Mouse (Mus musculus) neural tube, embryonic 11.5 days (tissue): ENCODE results near the gene Fam172a. TPM values are rescaled to one million over a fixed set of nuclear protein-coding genes. Genes with fewer than 3 reads are reported as not detected.

Experiments
- ATAC-seq: fragments of 200-750 bp; cut with Nextera tagmentation; 2 replicates; pipeline ENCODE4 v1.8.0; 2017; ENCODE audit warnings: moderate number of reproducible peaks, mild to moderate bottlenecking, moderate TSS enrichment, moderate library complexity; ENCODE audit not compliant: insufficient read depth, low FRiP score, low TSS enrichment
- DNase-seq: peaks from one replicate; pipeline ENCODE4 v3.0.0-alpha.2; 2015; ENCODE audit warnings: low spot score
- H3K27ac ChIP-seq: fragments of 300-500 bp; sonication (generic); 2 replicates; pipeline ENCODE4 v1.5.1; 2014; ENCODE audit warnings: low read depth, mild to moderate bottlenecking, low read length
- H3K27me3 ChIP-seq: fragments of 300-500 bp; sonication (generic); 2 replicates; pipeline ENCODE4 v1.6.1; 2014; ENCODE audit warnings: mild to moderate bottlenecking, low read length, mixed read lengths; ENCODE audit not compliant: control insufficient read depth, insufficient read depth
- H3K36me3 ChIP-seq: fragments of 300-500 bp; sonication (generic); 2 replicates; pipeline ENCODE4 v1.6.1; 2014; ENCODE audit warnings: mild to moderate bottlenecking, low read length, moderate library complexity, mixed read lengths; ENCODE audit not compliant: control insufficient read depth, insufficient read depth
- H3K4me1 ChIP-seq: fragments of 300-500 bp; sonication (generic); 2 replicates; pipeline ENCODE4 v1.6.1; 2014; ENCODE audit warnings: low read length, mixed read lengths; ENCODE audit not compliant: control insufficient read depth, insufficient read depth
- H3K4me2 ChIP-seq: fragments of 300-500 bp; sonication (generic); 2 replicates; pipeline ENCODE4 v1.6.1; 2014; ENCODE audit warnings: low read depth, mild to moderate bottlenecking, moderate library complexity
- H3K4me3 ChIP-seq: fragments of 300-500 bp; sonication (generic); 2 replicates; pipeline ENCODE4 v1.5.1; 2014; ENCODE audit warnings: low read depth, low read length
- H3K9ac ChIP-seq: fragments of 300-500 bp; sonication (generic); 2 replicates; pipeline ENCODE4 v1.6.1; 2014; ENCODE audit warnings: mild to moderate bottlenecking, low read length
- H3K9me3 ChIP-seq: fragments of 300-500 bp; sonication (generic); 2 replicates; pipeline ENCODE4 v1.6.1; 2016; ENCODE audit warnings: low read length; ENCODE audit not compliant: control insufficient read depth
- WGBS: fragments of 180-500 bp; shearing (Covaris S2); extraction: QIAGEN DNeasy Blood & Tissue Kit; methylation state at CpG from one replicate; pipeline ENCODE4 v1.1.7; 2014; 5-methylcytosine and 5-hydroxymethylcytosine counted together
- polyA plus RNA-seq: library from polyadenylated mRNA; unstranded; fragments of >200 nt; fragmentation: Nextera tagmentation; extraction: Ambion mirVana; gene quantifications from 2 replicates; pipeline ENCODE4 v1.2.1, GENCODE M21; 2014

Fam172a gene
- polyA plus RNA-seq, 1 experiment from 2014 or later, result 38.4 TPM

DNA sequence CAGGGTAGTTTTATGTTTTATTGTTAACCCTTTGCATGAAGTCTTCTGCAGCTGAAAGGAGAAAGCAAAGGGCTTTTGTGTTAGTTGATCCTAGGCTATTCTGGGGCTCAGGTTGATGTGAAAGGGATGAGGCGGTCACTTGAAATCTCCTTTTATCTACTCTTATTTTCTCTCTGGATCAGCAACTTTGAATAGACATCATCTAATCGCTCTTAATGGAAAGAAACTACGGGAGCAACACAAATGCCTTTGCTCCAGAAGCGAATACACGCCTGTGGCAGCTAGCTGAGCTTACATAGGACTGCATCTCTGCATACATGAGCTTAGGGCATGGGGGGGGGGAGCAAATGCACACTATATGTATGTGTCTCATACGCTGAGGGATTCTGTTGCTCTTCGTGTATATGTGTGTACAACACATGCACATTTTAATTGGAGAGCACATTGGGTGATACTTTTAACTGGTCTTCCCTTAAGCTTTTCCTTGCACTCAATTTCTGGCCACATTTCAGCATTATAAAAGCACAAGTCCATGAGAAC, 505.1 kb downstream of the Fam172a start:
- no peak overlapping the region for H3K9ac ChIP-seq

DNA sequence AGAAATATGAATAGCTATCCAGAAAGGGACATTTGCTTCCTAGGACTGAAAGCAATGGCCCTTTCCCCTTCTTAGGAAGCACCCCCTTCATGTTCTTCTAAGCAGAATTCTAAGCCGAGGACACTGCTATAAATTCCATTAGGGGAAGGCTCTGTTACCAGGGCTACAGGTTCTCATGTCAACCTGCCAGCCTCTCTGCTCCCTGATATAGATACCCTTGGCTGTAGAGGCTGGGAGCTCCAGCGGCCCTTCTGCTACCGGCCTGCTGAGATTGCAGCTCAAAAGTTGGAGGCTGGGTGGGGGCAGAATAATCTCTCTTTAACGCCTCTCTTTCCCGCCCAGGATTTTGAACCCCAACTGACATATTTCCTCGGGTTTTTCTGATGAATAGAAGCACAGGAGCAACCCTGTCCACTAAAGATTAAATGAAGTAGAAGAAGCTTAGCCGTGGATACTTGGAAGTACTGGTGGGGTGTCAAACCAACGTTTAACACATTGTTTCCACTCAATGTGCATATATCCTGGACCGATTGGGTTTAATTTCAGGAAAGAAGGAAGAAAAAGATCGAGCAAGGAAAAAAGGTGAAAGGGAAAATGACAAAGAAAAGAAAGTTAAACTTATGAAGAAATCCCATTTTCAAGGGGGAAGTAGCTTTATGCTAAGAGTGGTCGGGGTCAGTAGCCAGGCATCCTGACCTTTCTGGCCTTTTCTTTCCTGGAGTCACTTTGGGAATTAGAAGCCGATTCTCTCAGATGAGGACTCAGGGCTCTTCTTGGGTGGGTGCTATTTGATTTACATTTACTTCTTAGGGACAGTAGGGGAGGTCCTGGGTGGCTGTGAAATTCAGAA, 506.2 kb downstream of the Fam172a start:
- Histone ChIP-seq H3K36me3 (no peaks in the 10 kb centered on the region), H3K4me1 (peaks cover 44% of the 10 kb centered on the region), H3K27ac (no peak overlapping the region; the same call in 1 of the 2 replicates), H3K27me3 (no peaks in the 10 kb centered on the region), H3K4me3 (no peak overlapping the region), H3K4me2 (peak overlapping the region; percentile 5; the same call in 1 of the 2 replicates), H3K9ac (no peak overlapping the region), H3K9me3 (no peaks in the 10 kb centered on the region)
- ATAC-seq, result no peak
- 5% methylated on average over 12 of the region's 12 CpGs for WGBS
- DNase-seq, result peak; percentile 45

More for the DNA sequence above, 505.1 kb downstream of the Fam172a start:
- Histone ChIP-seq H3K27ac (no peak overlapping the region), H3K4me1 (peaks cover 44% of the 10 kb centered on the region), H3K4me2 (peak overlapping the region; percentile 27), H3K36me3 (no peaks in the 10 kb centered on the region), H3K27me3 (no peaks in the 10 kb centered on the region), H3K9me3 (no peaks in the 10 kb centered on the region), H3K4me3 (0 out of 2 replicates have a peak overlapping the region, but pooled peaks have one; percentile 6)
- no peak for ATAC-seq
- DNase-seq, result peak; percentile 20
- 23% methylated on average over 7 of the region's 7 CpGs for WGBS

DNA sequence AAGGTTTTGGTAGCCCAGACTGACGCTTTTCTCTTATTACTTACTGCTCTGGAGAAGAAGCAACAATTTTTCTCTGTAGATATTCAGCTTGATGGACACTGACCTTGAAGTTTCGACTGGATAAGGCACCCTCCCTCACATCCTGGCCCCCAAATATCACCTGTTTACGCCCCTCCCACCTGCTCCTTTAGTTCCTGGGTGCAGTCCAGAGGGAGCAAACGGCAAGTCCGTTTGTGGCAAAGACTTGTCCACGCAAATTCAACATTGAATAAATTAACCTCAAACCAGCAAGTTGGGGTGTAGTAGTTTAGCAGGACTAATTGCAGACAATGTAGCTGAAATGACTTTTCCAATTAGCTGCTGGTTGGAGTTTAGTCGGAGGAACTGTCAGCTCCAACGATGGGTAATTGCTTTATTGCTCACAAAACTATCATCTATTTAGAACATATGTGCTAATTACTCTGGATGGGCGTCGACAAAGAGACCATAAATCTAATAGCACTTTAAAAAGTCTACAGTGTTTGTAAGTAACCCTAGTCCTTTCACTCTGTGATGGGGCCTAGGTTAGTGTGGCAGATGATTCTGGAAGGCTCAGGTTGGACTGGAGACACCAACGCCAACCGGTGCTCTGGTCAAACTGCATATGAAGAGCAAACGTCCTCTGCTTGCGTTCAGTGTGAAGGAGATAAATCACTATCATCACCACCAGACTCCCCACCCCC, 507.0 kb downstream of the Fam172a start:
- Histone ChIP-seq H3K4me1 (peaks cover 44% of the 10 kb centered on the region), H3K4me3 (no peak overlapping the region), H3K27me3 (no peaks in the 10 kb centered on the region), H3K9me3 (no peaks in the 10 kb centered on the region), H3K9ac (no peak overlapping the region; the same call in 1 of the 2 replicates), H3K4me2 (0 out of 2 replicates have a peak overlapping the region, but pooled peaks have one; percentile 2), H3K36me3 (no peaks in the 10 kb centered on the region), H3K27ac (no peak overlapping the region)
- WGBS, result 7% methylated on average over 14 of the region's 14 CpGs
- DNase-seq, result no peak
- ATAC-seq, result peak; percentile 36; the same call in 1 of the 2 replicates

DNA sequence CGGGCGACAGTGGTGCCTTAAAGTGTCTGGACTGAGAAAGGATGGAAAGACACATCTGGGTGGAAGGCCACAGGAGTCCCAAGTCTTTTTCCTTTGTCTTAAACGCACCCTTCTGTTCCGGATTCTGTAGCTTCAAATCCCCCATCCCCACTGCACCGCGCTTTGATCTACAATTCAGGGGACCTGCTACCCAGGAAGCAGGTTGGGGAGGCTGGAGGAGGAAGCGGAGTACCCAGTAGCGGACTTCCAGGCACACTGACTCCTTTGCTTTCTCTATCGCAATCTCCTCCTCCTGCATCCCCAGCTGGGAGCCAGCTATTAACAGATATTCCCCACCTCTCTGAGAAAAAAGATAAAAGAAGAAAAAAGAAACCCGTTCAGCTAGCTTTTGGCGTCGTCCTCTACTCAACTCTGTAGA, 507.8 kb downstream of the Fam172a start:
- DNase-seq, result peak; percentile 60
- peaks cover 37% of the 10 kb centered on the region for H3K4me1 ChIP-seq
- peak; percentile 8; the same call in 1 of the 2 replicates for ATAC-seq
- peak overlapping the region; percentile 21; the same call in 1 of the 2 replicates for H3K27ac ChIP-seq
- H3K27me3 ChIP-seq, result no peaks in the 10 kb centered on the region
- H3K4me3 ChIP-seq, result peak overlapping the region; percentile 38
- no peaks in the 10 kb centered on the region for H3K9me3 ChIP-seq
- WGBS, result under 1% methylated on average over 12 of the region's 12 CpGs
- H3K9ac ChIP-seq, result peak overlapping the region; percentile 63
- H3K4me2 ChIP-seq, result peak overlapping the region; percentile 82
- no peaks in the 10 kb centered on the region for H3K36me3 ChIP-seq

DNA sequence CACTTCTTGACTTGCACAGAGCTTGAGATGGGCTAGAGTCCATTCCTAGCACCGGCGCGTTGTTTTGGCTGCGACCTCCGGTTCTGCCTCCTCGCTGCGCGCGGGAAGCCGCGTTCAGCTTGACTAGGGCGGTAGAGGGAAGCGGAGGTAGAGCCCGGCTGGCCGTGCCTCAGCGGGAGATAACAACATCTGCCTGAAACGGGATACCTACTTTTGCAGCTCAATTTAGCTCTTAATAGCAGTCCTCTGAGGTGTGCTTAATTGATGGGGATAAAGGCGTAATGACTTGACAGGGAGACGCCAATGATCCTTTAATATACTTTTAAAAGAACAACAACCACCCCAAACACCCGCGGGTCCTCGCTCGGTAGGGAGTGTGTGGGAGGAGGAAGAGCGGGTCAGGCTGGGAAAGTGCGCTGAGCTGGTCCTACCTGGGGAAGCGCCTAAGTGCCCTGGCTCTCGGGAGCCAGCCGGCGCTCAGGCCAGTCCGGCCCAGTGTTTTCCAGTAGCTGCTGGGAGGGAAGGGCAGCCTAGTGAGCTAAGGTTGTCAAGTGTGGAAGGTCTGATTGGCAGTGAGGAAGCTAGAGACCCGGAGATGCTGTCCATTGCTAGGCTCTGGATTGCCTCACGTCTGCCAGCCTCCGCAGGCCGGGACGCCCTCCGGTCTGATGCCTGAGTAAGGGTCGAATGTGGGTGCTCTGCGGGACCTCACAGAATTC, 508.4 kb downstream of the Fam172a start:
- ATAC-seq, result peak; percentile 41; the same call in 1 of the 2 replicates
- H3K9me3 ChIP-seq, result no peaks in the 10 kb centered on the region
- H3K27me3 ChIP-seq, result no peaks in the 10 kb centered on the region
- no peak overlapping the region; the same call in 1 of the 2 replicates for H3K27ac ChIP-seq
- H3K9ac ChIP-seq, result peak overlapping the region; percentile 63
- no peaks in the 10 kb centered on the region for H3K36me3 ChIP-seq
- WGBS, result under 1% methylated on average over 38 of the region's 38 CpGs
- peaks cover 36% of the 10 kb centered on the region for H3K4me1 ChIP-seq
- H3K4me2 ChIP-seq, result peak overlapping the region; percentile 82
- peak; percentile 72 for DNase-seq
- peak overlapping the region; percentile 38 for H3K4me3 ChIP-seq

DNA sequence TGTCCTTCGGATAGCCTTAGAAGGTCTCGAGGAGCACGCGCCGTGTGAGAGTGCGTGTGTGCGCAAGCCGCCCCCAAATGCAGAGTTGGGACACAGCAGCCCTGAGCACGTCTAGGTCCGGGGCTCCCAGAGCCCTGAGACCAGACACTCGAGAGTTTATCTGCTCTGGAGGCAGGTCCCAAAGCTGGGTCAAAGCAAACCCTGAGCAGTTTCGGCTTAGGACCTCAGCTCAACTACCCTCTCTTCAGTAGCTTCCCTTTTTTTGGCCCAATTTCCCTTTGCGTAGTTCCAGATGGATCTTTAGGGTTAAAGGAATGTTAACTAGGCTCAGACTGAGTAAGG, 508.9 kb downstream of the Fam172a start:
- DNase-seq, result no peak
- WGBS, result 7% methylated on average over 13 of the region's 13 CpGs
- peaks cover 34% of the 10 kb centered on the region for H3K4me1 ChIP-seq
- H3K27me3 ChIP-seq, result no peaks in the 10 kb centered on the region
- H3K36me3 ChIP-seq, result no peaks in the 10 kb centered on the region
- 0 out of 2 replicates have a peak, but pooled peaks have one; percentile 18 for ATAC-seq
- H3K4me3 ChIP-seq, result peak overlapping the region; percentile 38
- no peak overlapping the region for H3K27ac ChIP-seq
- H3K4me2 ChIP-seq, result peak overlapping the region; percentile 82
- peak overlapping the region; percentile 63 for H3K9ac ChIP-seq
- no peaks in the 10 kb centered on the region for H3K9me3 ChIP-seq

DNA sequence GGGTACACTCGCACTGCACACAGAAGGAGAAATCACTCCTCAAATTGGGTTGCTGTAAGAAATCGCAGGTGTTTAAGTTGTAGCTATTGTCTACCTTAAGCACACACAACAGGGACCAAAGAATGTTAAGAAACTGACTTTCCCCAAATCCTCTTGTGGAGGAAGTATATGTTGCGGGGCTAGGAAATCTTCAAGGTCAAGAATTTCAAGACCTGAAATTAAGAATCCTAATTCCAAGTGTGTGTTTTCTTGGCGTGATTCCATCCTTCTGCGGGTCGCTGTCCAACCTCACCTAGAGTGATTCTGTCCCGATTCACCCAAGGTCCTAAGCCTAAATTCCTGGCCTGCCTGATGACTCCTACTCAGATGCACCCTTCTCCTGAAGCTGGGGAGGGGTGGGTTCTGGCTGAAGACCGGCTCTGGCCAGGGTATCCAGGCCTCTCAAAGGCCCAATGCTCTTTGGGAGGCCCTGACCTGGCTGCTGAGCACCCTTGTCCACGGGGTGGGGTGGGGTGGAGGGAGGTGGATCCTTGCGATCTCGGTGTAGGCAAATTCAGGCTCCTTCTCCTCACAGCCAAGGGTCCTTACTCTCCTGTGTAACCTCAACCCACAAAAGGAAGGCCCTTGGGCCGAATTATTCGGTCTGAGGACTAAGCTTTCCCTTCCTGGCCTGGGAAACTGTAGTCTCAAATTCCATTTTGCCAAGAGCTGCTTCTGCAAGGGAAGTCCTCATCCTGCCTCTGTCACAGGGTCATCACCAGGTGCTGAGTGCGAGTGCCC, 509.6 kb downstream of the Fam172a start:
- ATAC-seq (no peak), DNase-seq (no peak)
- WGBS, result 20% methylated on average over 14 of the region's 14 CpGs
- H3K4me3 ChIP-seq, result no peak overlapping the region
- no peaks in the 10 kb centered on the region for H3K36me3 ChIP-seq
- H3K4me2 ChIP-seq, result no peak overlapping the region
- no peaks in the 10 kb centered on the region for H3K27me3 ChIP-seq
- no peak overlapping the region for H3K9ac ChIP-seq
- no peak overlapping the region for H3K27ac ChIP-seq
- H3K9me3 ChIP-seq, result no peaks in the 10 kb centered on the region
- peaks cover 31% of the 10 kb centered on the region for H3K4me1 ChIP-seq
